Mouse (Mus musculus): ENCODE measurements at regions not wholly inside any gene's neighbourhood (a gene's known extent, or its start where the extent isn't known, plus 50 kb on each side); places are given as distances from the start of the nearest gene placed in this dataset.

DNA sequence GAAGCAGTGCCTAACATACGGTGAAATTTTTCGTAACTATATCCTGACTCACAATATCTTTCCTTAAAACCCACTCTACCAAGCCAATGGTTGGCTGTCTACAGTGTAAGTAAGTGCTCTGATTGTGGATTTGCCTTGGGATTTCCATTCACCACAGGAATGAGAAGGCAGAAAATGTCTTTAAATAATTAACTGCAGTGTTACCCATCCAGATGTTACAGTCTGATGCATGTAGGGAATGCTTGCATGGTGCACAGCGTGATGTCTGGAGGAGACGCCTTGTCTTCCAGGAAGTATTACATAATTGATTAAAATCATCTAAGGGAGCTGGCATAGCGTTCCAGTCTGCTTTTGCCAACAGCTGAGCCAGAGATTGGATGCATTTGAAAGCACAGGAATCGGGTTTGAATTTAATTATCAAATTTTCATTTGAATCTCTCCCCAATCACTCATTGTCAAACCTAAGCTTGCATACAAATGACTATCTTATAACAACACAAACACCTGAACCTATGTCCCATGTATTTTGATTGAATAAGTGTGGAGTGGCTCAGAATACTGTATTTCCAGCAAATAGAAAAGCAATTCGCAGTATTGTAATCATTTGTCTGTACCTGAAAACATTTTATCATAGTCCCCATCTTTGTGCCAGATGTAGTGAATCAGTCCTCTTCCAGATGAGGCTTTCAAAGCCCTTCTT lies 170.8 kb upstream of the Ano5 start:
- no peak overlapping the region for H3K4me3 ChIP-seq (replicated peaks; ENCODE audit: low read length)
- no peaks in the 10 kb centered on the region for H3K36me3 ChIP-seq (ENCODE audit: control insufficient read depth, insufficient read depth, low read length)
- H3K4me2 ChIP-seq (replicated peaks; ENCODE audit: low read depth, low read length, severe bottlenecking) = no peak overlapping the region
- H3K9ac ChIP-seq (ENCODE audit: low read depth, low read length, severe bottlenecking) = no peak overlapping the region
- H3K27ac ChIP-seq (replicated peaks; ENCODE audit: low read depth, low read length) = no peak overlapping the region
- 66% methylated on average over 7 of the region's 7 CpGs for WGBS
- no peaks in the 10 kb centered on the region for H3K4me1 ChIP-seq (ENCODE audit: control insufficient read depth, insufficient read depth, low read length)
- no peak for TF ChIP-seq POLR2A (IDR thresholded peaks at IDR 0.05; ENCODE audit: borderline replicate concordance, extremely low read depth, insufficient read depth, insufficient read length)
- H3K27me3 ChIP-seq (ENCODE audit: control insufficient read depth, insufficient read depth, low read length) = no peaks in the 10 kb centered on the region
- DNase-seq (ENCODE audit: low spot score) (no peak), ATAC-seq (ENCODE audit: low FRiP score, low read depth) (no peak)
- H3K9me3 ChIP-seq (ENCODE audit: control insufficient read depth, low read length) = no peaks in the 10 kb centered on the region

DNA sequence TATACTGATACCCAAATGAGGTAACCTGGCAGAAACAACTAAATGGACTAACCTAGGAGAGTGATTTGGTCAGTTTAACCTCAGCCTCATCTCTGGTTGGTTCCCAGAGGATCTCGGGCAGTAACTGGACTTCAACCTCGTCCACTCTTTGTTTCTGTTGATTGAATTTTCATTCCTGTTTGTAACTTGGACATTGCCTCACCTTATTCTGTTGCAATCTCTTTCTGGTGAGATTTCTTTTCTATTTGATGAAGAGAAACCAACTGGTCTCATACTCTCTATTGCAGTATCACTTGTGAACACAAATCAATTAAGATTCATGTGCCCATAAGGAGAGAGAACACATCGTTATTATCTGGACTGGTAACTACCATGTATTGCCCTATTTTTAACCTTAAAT lies 163.3 kb upstream of the Ano5 start:
- TF ChIP-seq POLR2A (IDR thresholded peaks at IDR 0.05; ENCODE audit: borderline replicate concordance, extremely low read depth, insufficient read depth, insufficient read length) = no peak
- H3K9ac ChIP-seq (ENCODE audit: low read depth, low read length, severe bottlenecking) = no peak overlapping the region
- 90% methylated on average over 3 of the region's 3 CpGs for WGBS
- no peaks in the 10 kb centered on the region for H3K36me3 ChIP-seq (ENCODE audit: control insufficient read depth, insufficient read depth, low read length)
- H3K4me1 ChIP-seq (ENCODE audit: control insufficient read depth, insufficient read depth, low read length) = no peaks in the 10 kb centered on the region
- no peak for DNase-seq (ENCODE audit: low spot score)
- H3K4me2 ChIP-seq (replicated peaks; ENCODE audit: low read depth, low read length, severe bottlenecking) = no peak overlapping the region
- H3K27me3 ChIP-seq (ENCODE audit: control insufficient read depth, insufficient read depth, low read length) = no peaks in the 10 kb centered on the region
- H3K4me3 ChIP-seq (replicated peaks; ENCODE audit: low read length) = no peak overlapping the region
- no peaks in the 10 kb centered on the region for H3K9me3 ChIP-seq (ENCODE audit: control insufficient read depth, low read length)
- H3K27ac ChIP-seq (replicated peaks; ENCODE audit: low read depth, low read length) = no peak overlapping the region
- no peak for ATAC-seq (ENCODE audit: low FRiP score, low read depth)

DNA sequence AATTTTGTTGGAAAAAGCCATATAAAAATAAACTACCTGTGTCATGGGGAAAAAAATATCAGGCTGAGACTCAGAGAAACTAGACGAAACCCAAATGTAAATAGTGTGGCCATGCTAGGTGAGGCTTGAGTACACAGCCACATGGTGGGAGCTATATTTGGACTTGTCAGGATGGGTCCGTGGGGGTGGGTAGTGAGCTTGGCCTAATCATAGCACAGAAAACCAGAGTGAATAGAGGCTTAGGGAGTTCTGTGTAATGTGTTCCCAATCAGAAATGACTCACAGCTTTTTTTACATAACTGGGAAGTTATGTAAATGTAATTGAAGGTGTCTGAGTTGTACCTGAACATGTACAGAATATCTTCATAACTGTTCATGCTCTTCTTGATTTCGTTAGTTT lies 150.7 kb upstream of the Ano5 start:
- no peak for TF ChIP-seq POLR2A (IDR thresholded peaks at IDR 0.05; ENCODE audit: borderline replicate concordance, extremely low read depth, insufficient read depth, insufficient read length)
- no peak overlapping the region for H3K9ac ChIP-seq (ENCODE audit: low read depth, low read length, severe bottlenecking)
- ATAC-seq (ENCODE audit: low FRiP score, low read depth) (no peak), DNase-seq (ENCODE audit: low spot score) (no peak)
- H3K4me1 ChIP-seq (ENCODE audit: control insufficient read depth, insufficient read depth, low read length) = no peaks in the 10 kb centered on the region
- H3K36me3 ChIP-seq (ENCODE audit: control insufficient read depth, insufficient read depth, low read length) = no peaks in the 10 kb centered on the region
- H3K4me2 ChIP-seq (replicated peaks; ENCODE audit: low read depth, low read length, severe bottlenecking) = no peak overlapping the region
- no peak overlapping the region for H3K4me3 ChIP-seq (replicated peaks; ENCODE audit: low read length)
- 74% methylated on average over 3 of the region's 3 CpGs for WGBS
- H3K9me3 ChIP-seq (ENCODE audit: control insufficient read depth, low read length) = no peaks in the 10 kb centered on the region
- no peaks in the 10 kb centered on the region for H3K27me3 ChIP-seq (ENCODE audit: control insufficient read depth, insufficient read depth, low read length)
- no peak overlapping the region for H3K27ac ChIP-seq (replicated peaks; ENCODE audit: low read depth, low read length)

DNA sequence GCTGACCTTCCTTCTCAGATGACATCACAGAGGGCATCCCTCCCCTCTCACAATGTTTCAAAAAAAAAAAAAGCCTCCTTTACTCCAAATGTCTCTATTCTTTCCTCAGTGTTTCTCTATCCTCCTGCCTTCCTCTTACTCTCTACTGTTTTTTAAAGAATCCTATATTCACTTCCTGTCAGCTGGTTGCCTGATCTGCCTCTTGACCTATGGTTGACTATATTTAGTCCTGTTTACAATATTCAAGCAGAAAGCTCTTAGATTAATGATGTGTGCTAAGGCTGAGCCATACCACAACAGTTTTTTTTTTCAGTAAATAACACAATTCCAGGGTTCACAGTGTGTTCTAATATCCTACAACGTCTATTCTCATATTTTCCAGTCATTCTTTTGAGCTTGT lies 133.2 kb upstream of the Ano5 start:
- no peaks in the 10 kb centered on the region for H3K36me3 ChIP-seq (ENCODE audit: control insufficient read depth, insufficient read depth, low read length)
- ATAC-seq (ENCODE audit: low FRiP score, low read depth) (no peak), DNase-seq (ENCODE audit: low spot score) (no peak)
- no peak overlapping the region for H3K9ac ChIP-seq (ENCODE audit: low read depth, low read length, severe bottlenecking)
- WGBS = 68% methylated on average over 1 of the region's 1 CpGs
- H3K27ac ChIP-seq (replicated peaks; ENCODE audit: low read depth, low read length) = no peak overlapping the region
- no peak overlapping the region for H3K4me3 ChIP-seq (replicated peaks; ENCODE audit: low read length)
- TF ChIP-seq POLR2A (IDR thresholded peaks at IDR 0.05; ENCODE audit: borderline replicate concordance, extremely low read depth, insufficient read depth, insufficient read length) = no peak
- H3K27me3 ChIP-seq (ENCODE audit: control insufficient read depth, insufficient read depth, low read length) = no peaks in the 10 kb centered on the region
- H3K4me2 ChIP-seq (replicated peaks; ENCODE audit: low read depth, low read length, severe bottlenecking) = no peak overlapping the region
- no peaks in the 10 kb centered on the region for H3K4me1 ChIP-seq (ENCODE audit: control insufficient read depth, insufficient read depth, low read length)
- H3K9me3 ChIP-seq (ENCODE audit: control insufficient read depth, low read length) = no peaks in the 10 kb centered on the region
